Mouse (Mus musculus): ENCODE data around the gene Serpinb9d. TPM values are rescaled to one million over a fixed set of nuclear protein-coding genes. Genes with fewer than 3 reads are reported as not detected.
"Not testable (repeated sequence)": the region's sequence is repeated elsewhere in the genome, so short reads cannot be mapped to it uniquely, and the experiment has no call there.

Gene Serpinb9d
- polyA plus RNA-seq (2015; fragmentation: Nextera tagmentation; extraction: Ambion mirVana): not detected in 2 replicates

DNA sequence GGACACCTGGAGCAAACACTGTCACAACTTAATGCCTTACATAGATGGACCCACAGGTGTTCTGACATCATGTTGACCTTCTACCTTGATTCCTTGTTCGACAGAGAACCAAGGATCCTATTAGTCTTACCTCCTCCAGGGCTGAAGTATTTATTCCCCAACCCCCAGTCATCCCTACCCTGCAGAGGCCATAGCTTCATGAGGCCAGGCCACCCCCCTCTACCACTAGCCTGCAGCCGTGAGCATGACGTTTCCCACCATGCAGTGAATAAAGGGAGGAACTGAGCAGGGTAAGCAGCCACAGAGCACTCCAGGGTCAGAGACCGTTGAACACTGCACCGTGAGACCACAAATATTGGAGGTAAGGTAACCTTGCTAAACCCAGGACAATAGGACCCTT is at the start of gene Serpinb9d:
Gene Serpinb9d, plus strand, starts transcription at position 301 of the 400 bp plus-strand sequence.
- no peak for ATAC-seq (ENCODE audit: insufficient read depth)
- no peak within 1 kb of the TSS for H3K27ac ChIP-seq (replicated peaks)

DNA sequence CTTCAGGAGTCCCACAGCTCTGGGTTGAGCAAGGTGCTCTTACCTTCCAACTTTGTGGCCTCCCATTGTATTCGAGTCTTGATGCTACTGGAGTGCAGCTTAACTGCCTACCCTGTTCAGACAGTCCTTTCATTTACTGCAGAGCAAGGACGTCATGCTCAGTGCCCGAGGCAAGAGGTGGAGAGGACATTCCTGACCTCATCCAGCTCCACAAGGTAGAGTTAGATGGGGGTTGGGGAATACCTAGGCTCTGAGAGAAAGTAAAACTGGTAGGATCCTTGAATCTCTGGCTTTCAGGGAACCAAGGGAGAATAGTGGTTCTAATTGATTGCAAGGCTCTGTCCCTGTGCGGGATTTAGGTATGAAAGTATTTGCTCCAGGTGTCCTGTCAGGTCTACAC is 33.1 kb upstream of the Serpinb9d start, which contains the start of gene Serpinb9c:
Gene Serpinb9c, minus strand, starts transcription at position 101 of the 400 bp plus-strand sequence.
- Histone ChIP-seq H3K9ac (no peak within 1 kb of the TSS), H3K9me3 (replicated peaks) (no peaks in the 10 kb centered on the region), H3K36me3 (replicated peaks) (no peaks in the 10 kb centered on the region), H3K27me3 (no peaks in the 10 kb centered on the region), H3K4me2 (no peak within 1 kb of the TSS), H3K27ac (replicated peaks) (no peak within 1 kb of the TSS), H3K4me1 (replicated peaks) (no peaks in the 10 kb centered on the region), H3K4me3 (replicated peaks) (no peak within 1 kb of the TSS)
- no peak for ATAC-seq (ENCODE audit: insufficient read depth)
- WGBS (ENCODE audit: insufficient replicate concordance): 56% methylated on average over 4 of the region's 4 CpGs

More for the DNA sequence above, at the start of gene Serpinb9d:
- H3K27me3 ChIP-seq: no peaks in the 10 kb centered on the region
- no peak within 1 kb of the TSS for H3K9ac ChIP-seq
- H3K36me3 ChIP-seq (replicated peaks): no peaks in the 10 kb centered on the region
- H3K9me3 ChIP-seq (replicated peaks): no peaks in the 10 kb centered on the region
- WGBS (ENCODE audit: insufficient replicate concordance): 56% methylated on average over 5 of the region's 5 CpGs
- H3K4me1 ChIP-seq (replicated peaks): no peaks in the 10 kb centered on the region
- no peak within 1 kb of the TSS for H3K4me2 ChIP-seq
- no peak within 1 kb of the TSS for H3K4me3 ChIP-seq (replicated peaks)

DNA sequence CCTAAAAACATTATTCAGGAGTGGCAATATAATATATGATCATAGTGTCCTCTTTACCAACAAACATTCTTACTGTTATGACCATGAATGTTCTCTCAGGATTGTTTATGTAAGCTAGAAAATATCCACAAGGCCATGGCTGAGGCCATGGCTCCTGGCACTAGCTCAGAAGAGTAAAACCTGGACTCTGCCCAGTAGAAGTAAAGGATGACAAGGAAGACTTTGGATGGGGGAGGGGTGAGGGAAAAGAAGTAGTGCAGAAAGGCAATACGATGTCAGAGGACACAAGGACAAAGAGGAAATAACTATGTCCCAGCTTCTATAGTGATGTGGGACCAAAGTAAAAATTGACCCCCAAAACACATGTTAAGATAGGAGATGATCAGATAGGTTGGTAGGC is 2.3 kb upstream of the Serpinb9d start:
- H3K4me1 ChIP-seq (replicated peaks); H3K9ac ChIP-seq; H3K4me2 ChIP-seq; H3K27ac ChIP-seq (replicated peaks); ATAC-seq (ENCODE audit: insufficient read depth); H3K36me3 ChIP-seq (replicated peaks); H3K27me3 ChIP-seq; H3K4me3 ChIP-seq (replicated peaks); H3K9me3 ChIP-seq (replicated peaks): not testable (repeated sequence)
- WGBS (ENCODE audit: insufficient replicate concordance): 73% methylated on average over 1 of the region's 1 CpGs

DNA sequence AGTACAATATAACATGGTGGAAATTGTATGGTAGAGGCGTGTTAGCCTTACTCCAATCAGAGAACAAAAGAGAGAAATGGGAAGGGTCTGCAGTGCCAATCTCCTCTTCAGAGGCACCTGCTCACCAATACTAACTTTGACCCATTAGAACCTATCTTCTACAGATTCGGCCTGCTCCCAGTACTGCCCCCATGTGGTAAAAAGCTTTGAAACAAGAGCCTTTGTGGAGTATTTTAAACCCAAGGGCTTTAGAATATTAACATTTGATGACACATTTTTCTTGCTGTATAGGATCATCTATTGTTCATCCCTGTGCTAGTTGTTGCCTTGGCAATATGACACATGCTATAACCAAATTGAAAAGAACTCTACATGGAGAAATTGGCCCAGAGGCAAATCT is 7.0 kb downstream of the Serpinb9d start:
- 44% methylated on average over 2 of the region's 2 CpGs for WGBS (ENCODE audit: insufficient replicate concordance)

DNA sequence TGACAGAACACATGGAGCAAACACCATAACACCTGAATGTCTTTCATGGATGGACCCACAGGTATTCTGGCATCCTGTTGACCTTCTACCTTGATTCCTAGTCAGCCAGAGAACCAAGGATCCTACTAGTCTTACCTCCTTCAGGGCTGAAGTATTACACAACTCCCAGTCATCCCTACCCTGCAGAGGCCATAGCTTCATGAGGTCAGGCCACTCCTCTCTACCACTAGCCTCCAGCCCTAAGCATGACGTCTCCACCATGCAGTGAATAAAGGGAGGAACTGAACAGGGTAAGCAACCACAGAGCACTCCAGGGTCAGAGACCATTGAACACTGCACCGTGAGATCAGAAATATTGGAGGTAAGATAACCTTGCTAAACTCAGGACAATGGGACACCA is 56.6 kb downstream of the Serpinb9d start, which contains the start of gene Serpinb9e:
Gene Serpinb9e, plus strand, starts transcription at position 301 of the 400 bp plus-strand sequence.
- not testable (repeated sequence) for H3K4me1 ChIP-seq (replicated peaks); H3K36me3 ChIP-seq (replicated peaks); H3K4me2 ChIP-seq; H3K27ac ChIP-seq (replicated peaks); H3K9ac ChIP-seq; H3K9me3 ChIP-seq (replicated peaks); H3K27me3 ChIP-seq; ATAC-seq (ENCODE audit: insufficient read depth); H3K4me3 ChIP-seq (replicated peaks)
- 55% methylated on average over 2 of the region's 2 CpGs for WGBS (ENCODE audit: insufficient replicate concordance)

More for the DNA sequence above, 7.0 kb downstream of the Serpinb9d start:
- Histone ChIP-seq H3K4me3 (replicated peaks) (no peak overlapping the region), H3K9ac (no peak overlapping the region), H3K36me3 (replicated peaks) (no peaks in the 10 kb centered on the region), H3K27me3 (no peaks in the 10 kb centered on the region), H3K4me2 (no peak overlapping the region), H3K27ac (replicated peaks) (no peak overlapping the region), H3K4me1 (replicated peaks) (no peaks in the 10 kb centered on the region), H3K9me3 (replicated peaks) (no peaks in the 10 kb centered on the region)
- no peak for ATAC-seq (ENCODE audit: insufficient read depth)

Other genes with a start within 250 kb of the Serpinb9d start
- 4.6 and 5.4 TPM in 2 replicates for gene Serpinb6b, start 227.8 kb upstream of the Serpinb9d start, polyA plus RNA-seq (2015; fragmentation: Nextera tagmentation; extraction: Ambion mirVana)
- gene Serpinb9, start 189.7 kb upstream of the Serpinb9d start, polyA plus RNA-seq (2015; fragmentation: Nextera tagmentation; extraction: Ambion mirVana): 1.8 and 1.9 TPM in 2 replicates
- gene Serpinb9b, start 165.5 kb upstream of the Serpinb9d start, polyA plus RNA-seq (2015; fragmentation: Nextera tagmentation; extraction: Ambion mirVana): not detected in 2 replicates
- gene Serpinb1b, start 114.4 kb upstream of the Serpinb9d start, polyA plus RNA-seq (2015; fragmentation: Nextera tagmentation; extraction: Ambion mirVana): 0.07 TPM in 1 of 2 replicates, not detected in the other
- not detected in 2 replicates for gene Serpinb9c, start 33.2 kb upstream of the Serpinb9d start, polyA plus RNA-seq (2015; fragmentation: Nextera tagmentation; extraction: Ambion mirVana)
- not detected in 2 replicates for gene Serpinb9e, start 56.7 kb downstream of the Serpinb9d start, polyA plus RNA-seq (2015; fragmentation: Nextera tagmentation; extraction: Ambion mirVana)
- gene Serpinb9f, start 131.1 kb downstream of the Serpinb9d start, polyA plus RNA-seq (2015; fragmentation: Nextera tagmentation; extraction: Ambion mirVana): not detected in 2 replicates
- gene Gm11397, start 202.8 kb downstream of the Serpinb9d start, polyA plus RNA-seq (2015; fragmentation: Nextera tagmentation; extraction: Ambion mirVana): not detected in 2 replicates

Measured in liver, embryonic 15.5 days (tissue).